Mouse (Mus musculus): ENCODE measurements around the gene Unc13b. TPM values are rescaled to one million over a fixed set of nuclear protein-coding genes. Genes with fewer than 3 reads are reported as not detected.

Gene Unc13b
- 10 to 100 TPM; 10.0 to 13.1 TPM for total RNA-seq (2021)
- long read RNA-seq, experiment 1, partial matches to known transcripts: 1 of 2 reads
- long read RNA-seq, experiment 1, other reads (novel, unspliced or antisense): 1 of 2 reads
- long read RNA-seq, experiment 2, full-length matches to known transcripts: 1 of 3 reads
- long read RNA-seq, experiment 2, partial matches to known transcripts: 1 of 3 reads
- long read RNA-seq, experiment 2, other reads (novel, unspliced or antisense): 1 of 3 reads

GRCm38 (mm10) chr4:43058753-43059654, at the start of gene Unc13b:
TSS of gene Unc13b (plus strand) at chr4:43058953.
- peak; percentile 96 for DNase-seq

- peak; percentile 89 for DNase-seq
Observed at GRCm38 (mm10) chr4:43010161-43011038, 48.4 kb upstream of the Unc13b start, which contains the start of gene Fancg. TSS of gene Fancg (minus strand) at chr4:43010506.

DNA sequence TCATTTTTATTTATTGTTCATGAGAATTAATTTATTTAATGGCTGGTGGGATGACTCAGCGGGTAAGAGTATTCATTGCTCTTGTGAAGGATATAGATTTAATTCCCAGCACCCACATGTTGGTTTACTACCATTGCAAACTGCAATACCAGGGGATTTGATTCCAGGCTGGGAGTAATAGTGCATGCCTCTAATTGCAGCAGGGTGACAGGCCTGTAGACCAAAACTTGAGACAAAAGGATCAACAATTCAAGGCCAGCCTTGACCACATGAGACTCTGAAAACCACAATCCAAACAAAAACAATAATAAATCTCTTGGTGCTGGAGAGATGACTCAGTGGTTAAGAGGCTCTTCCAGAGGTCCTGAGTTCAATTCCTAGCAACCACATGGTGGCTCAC, 46.7 kb upstream of the Unc13b start:
- DNase-seq: no peak

DNA sequence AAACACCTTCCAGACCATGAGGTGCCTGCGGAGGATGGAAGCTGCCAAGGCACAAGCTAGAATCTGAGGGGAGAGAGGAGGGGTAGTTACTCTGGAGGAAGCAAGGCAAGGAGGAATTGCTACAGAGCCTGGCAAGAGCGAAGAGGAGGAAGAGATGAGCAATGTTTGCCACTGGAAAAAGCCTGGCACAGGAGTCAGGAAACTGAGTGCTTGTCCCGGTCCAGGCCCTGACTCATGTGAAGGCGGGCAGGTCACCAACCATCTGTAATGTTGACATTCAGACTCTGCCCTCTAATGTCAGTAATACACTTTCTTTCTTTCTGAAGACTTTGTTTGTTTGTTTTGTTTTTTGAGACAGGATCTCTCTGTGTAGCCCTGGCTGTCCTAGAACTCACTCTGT, 40.6 kb upstream of the Unc13b start:
- DNase-seq: no peak

GRCm38 (mm10) chr4:43019176-43019575, 39.6 kb upstream of the Unc13b start:
- DNase-seq: no peak

DNA sequence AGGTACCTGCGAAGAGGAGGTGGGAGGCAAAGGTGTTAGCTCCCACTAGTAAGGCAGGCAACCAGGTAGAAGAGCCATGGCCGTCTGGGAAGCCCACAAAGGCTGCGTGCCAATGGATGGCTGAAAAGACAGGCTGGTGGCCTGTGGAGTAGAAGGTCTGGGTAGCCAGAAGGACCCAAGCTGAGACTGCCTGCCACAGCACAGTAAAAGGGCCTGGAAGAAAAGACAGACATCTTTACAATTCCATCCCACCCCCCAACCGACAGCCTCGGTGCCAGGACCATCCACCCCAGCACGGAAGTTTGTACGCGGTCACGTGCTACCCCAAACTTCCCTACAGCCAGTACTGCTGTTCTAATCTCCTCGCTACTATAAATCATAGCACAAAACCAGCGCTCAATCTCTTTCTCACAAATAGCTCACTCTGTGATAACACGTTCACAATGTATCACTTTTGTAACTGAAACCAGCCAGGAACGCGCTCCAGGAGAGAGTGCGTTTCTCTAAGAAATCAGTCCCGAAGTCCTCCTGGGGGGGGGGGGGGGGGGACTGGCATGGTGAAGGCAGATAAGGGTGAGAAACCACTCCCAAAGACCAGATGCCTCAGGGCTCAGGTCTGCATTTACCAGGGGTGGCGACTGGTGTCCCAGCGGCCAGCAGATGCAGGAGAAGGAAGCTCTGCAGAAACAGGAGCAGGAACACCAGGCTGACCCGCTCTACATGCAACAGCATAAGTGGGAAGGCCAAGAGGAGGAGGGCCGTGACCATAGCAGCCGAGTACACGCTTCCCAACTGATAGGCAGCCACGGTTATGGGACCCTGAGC, 38.9 kb upstream of the Unc13b start:
- no peak for DNase-seq

DNA sequence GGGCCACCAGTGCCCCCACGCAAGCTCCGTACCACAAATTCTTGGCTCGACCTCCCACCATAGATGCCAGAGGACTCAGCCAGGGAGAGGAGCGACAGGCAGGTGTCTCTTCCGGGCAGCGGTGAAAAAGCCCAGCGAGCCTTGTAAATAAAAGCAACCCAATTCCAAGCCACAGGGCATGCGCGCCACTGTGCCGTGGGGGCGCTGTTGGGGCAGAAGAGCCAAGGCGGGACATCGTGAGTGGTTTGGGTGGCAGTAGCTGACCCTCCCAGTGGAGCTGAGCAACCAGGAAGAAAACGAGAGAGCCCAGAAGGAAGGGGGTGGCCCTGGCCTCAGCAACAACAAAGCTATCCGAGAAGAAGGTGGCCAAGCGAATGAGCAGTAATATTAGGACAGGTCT, 37.9 kb upstream of the Unc13b start:
- no peak for DNase-seq

DNA sequence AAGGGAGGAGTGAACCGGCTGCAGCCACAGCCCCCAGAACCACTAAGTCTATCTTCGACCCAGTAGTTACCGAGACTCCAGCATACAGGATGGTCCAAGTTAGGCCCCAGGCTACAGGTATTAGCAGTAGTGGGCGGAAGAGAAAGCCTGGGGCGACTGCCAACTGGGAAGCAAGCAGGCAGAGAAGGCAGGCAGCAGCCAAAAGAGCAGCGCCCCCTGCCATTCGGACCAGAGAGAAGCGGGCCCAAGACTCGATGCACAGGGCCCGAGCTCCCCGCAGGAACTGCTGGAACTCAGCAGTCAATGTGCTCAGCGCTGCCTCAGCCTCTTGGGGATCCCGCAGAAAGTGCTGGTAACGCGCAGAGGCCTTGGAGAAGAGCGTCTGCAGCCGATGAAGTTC, 37.4 kb upstream of the Unc13b start:
- no peak for DNase-seq

DNA sequence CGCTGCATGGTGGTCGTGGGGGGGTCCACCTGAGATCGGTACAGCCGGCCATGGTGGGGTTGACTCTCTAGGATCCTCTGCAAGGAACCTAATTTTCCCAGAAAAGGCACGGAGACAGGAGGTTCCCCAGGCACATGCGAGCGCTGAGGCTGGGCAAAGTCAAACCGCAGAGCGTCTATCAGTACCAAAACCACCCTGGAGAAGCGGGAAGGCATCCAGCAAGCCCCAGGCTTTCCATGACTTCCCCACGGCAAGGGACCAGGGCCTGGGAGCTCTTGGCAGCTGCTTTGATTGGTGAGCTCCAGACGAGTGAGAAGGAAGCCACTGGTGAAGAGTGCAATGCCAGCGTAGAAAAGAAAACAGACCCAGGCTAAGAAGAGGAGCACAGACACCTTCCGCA, 34.1 kb upstream of the Unc13b start:
- no peak for DNase-seq

DNA sequence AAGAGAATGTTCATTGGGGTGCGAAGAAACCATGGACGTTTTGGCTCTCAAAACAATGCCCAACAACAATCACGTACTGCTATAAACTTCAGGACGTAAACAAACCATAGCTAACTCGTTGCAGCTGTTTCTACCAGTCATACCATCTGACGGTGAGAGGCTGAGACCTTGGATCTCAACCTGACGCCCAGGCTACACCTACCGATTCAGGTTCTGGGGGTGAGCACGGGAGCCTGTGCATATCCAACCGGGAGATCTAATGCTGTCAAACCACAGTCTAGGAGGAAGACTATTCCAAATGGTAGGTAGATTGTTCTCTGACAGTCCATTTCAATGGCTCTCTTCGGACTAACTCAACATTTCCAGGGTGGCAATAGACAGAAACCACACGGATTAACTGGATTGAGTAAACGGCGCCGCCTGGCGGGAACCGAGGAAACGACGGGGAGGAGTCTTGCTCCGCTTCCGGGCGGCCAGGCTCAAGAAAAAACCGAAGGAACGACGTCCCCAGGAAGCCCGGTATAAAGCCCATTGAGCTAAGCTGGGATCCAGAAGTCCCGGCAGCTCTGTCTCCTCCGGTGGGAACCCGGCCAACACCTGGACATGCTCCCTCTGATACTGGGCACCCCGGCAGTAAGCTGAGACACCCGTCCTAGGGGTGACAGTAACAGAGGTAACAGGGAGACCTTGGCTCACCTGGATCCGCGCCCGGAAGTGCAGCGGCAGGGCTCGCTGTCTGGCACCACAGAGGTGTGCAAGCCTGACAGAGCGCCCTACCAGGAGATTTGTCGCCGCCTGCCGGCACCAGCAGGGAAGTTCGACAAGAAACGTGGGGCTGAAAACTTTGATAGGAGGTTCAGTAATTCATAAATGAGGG, 33.4 kb upstream of the Unc13b start, which contains the start of gene Pigo:
Pigo (minus strand) TSS at position 736 of the 877 bp plus-strand sequence.
- DNase-seq: peak; percentile 97

DNA sequence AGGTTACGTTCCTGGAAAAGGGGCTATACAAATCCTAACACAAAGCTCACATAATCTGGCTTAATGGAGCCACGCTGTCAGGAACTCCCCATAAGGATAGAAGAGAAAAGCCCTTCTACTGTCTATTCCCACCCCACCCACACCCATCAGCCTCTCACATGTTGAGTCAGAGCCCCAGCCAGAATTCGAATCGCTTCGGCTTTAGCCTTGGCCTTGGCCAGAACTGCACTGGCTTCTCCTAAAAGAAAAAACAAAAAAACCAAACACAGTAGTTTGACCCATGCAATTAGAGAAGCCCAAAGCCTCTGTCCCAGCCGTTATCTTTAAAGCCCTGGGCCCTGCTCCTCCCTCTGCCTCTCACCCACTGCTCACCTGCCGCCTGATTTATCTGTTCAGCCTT, 29.6 kb upstream of the Unc13b start:
- peak; percentile 49 for DNase-seq

DNA sequence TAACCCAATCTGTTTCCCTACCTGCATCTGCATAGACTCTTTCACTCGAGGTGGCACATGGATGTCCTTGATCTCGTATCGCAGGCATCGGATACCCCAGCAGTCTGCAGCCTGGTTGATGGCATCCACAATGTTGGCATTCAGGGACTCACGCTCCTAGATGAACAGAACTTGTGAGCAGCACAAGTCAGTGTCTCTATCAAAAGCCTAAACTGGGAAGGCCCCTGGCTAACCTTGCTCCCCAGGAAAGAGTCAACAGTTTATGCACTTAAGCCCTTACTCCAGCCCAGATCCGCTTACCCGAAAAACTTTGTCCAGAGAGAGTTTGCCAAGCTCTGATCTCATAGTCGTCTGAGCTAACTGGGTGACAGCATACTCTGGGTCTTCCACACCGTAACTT, 29.0 kb upstream of the Unc13b start:
- no peak for DNase-seq

GRCm38 (mm10) chr4:43030352-43030751, 28.4 kb upstream of the Unc13b start:
- no peak for DNase-seq

DNA sequence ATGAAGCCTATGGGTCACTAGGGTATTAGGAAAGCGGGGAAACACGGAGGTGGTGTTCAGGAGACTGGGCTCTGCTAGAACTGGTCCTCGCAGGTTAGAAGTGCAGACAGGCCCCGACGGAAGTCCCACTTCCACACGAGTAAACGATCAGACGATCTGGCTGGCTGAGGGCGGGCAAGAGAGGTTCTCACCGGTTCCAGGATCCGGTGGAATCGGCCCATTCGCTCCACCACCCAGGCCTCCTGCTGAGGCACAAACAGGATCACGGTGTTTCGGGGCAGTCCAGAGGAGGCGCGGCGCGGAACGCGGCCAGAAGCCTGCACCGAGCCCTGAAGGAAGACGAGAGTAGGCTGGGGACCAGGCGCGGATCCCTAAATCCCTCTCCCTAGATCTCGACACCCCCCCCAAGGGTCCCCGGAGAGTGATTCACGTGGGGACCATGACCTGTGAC, 27.9 kb upstream of the Unc13b start:
- no peak for DNase-seq

DNA sequence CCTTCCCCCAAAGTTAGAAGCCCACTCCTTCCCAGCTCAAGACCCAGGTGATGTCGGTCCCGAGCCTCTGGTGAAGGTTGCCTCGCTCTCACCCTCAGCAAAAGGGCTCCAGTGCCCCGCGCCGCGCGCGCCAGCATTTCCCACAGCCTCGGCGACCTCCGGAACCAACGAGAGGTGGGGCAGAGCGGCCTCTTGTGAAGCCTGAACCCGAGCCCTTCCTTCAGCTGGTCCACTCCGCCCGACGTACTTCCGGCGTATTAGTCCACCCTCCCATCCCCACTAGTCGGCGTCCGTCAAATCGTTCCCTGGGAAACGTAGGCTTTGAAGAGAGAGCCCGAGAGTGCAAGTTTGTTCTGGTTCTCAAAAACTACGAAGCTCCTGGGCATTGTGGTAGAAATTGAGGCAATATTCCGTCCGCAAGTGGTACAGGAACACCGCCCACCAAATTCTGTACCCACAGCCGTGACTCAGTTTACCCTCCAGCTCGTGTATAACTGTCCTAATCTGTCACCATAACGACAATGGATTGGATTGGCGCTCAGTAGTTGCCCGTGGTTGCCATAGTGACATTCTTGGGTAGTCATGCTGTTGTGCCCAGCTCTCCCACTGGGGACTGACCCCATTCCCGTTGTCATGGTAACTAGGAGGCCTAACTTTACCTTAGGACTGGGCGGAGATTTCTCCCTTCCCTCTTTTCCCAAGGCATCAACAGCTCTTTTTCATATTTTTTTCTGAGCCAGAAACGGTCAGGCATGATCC, 27.3 kb upstream of the Unc13b start, which contains the start of gene Stoml2:
Stoml2 (minus strand) TSS at position 474 of the 759 bp plus-strand sequence.
- DNase-seq: peak; percentile 94

- no peak for DNase-seq
Observed at GRCm38 (mm10) chr4:43032501-43032900, 26.3 kb upstream of the Unc13b start.

DNA sequence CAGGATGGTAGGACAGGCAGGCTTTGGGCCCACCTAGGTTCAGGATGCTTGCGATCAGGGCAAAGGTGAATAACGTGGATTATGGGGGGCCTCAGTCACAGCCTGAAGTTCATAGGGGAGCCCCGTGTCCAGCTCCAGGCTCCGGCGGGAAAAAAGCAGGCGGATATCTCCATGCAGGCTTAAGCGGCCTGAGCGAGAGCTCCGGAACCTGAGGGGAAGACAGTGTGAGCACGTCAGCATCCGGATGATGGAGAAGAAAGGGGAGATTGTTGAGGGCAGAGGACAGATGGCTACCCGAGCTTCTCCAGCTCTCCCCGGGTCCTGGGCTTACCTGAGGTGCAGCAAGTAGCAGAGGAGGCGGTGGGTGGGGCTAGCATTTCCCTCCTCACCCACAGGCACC, 25.3 kb upstream of the Unc13b start:
- DNase-seq: no peak

DNA sequence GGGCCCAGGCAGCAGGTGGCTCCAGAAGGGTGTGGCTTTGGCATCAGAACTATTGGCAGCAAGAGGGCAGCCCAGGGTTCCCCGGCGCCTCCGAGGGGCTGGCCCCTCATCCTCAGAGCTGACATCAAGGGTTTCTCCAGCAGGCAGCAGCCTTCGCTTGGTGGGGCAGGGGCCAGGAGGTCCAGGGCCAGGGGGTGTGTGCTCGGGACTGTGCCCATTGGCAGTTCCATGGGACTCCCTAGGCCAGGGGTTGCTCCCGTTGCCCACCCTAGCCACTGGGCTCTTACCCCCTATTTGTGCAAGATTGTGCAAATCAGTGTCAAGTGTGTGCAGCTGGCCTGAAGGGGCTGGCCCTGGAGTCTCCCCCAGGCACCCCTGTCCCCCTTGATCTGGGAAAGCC, 22.9 kb upstream of the Unc13b start:
- DNase-seq: no peak

GRCm38 (mm10) chr4:43036356-43036755, 22.4 kb upstream of the Unc13b start:
- no peak for DNase-seq

Measured in adrenal gland, postnatal 10 days (tissue).